Comparison of ENCODE assay signal across 8 mouse cellular contexts in the genomic region with DNA sequence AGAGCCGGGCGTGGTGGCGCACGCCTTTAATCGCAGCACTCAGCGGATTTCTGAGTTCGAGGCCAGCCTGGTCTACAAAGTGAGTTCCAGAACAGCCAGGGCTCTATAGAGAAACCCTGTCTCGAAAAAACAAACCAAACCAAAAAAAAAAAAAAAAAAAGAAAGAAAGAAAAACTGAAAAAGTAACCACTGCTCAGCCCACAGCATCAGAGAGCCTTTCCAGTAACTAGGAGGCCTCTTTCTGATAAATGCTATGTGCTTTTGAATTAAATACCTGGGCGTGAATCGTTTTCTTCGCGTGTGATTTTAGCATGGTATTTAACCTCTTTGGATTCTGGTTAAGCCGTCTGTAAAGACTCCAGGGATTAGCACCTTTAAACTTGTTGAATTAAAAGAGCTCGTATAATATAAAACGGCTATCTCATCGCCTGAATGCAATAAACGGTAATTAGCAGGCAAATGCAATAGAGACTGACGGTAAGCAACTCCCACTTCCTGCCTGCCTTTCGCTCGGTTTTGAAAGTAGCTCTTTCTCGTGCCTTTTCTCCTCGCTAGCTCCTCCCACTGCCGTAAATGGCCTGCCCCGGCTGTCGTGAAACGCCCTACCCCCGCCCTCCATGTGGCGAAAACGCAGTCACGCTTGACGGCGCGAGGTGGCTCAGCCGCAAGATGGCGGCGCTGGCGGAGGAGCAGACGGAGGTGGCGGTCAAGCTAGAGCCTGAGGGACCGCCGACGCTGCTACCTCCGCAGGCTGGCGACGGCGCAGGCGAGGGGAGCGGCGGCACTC. TPM values are rescaled to one million over a fixed set of nuclear protein-coding genes. Genes with fewer than 3 reads are reported as not detected.
A peak's percentile ranks its signal among the peaks of the same experiment; 100 is the strongest.
DNase-seq lines count a peak whose midpoint lies in the region; ATAC-seq lines count a peak whose summit lies in the region.

Taf5 (plus strand) TSS at position 651 of the 787 bp plus-strand sequence.

- H3K9ac ChIP-seq in hindbrain, embryonic 15.5 days, result peak within 1 kb of the TSS; percentile 82

- no peaks in the 10 kb centered on the region for H3K27me3 ChIP-seq in hindbrain, embryonic 15.5 days

- H3K27ac ChIP-seq in hindbrain, embryonic 15.5 days (replicated peaks), result peak within 1 kb of the TSS; percentile 92

- H3K9me3 ChIP-seq in hindbrain, embryonic 15.5 days, result no peaks in the 10 kb centered on the region

- H3K4me3 ChIP-seq in hindbrain, embryonic 15.5 days, result peak within 1 kb of the TSS; percentile 70

- H3K36me3 ChIP-seq in hindbrain, embryonic 15.5 days, result peaks cover 6% of the 10 kb centered on the region; the same call in 1 of the 2 replicates

- H3K4me2 ChIP-seq in hindbrain, embryonic 15.5 days, result peak within 1 kb of the TSS; percentile 64

- ATAC-seq in hindbrain, embryonic 15.5 days (ENCODE audit: low FRiP score, low read depth), result peak; percentile 84

- DNase-seq in T-cell, adult 2 months (ENCODE audit: low spot score), result peak; percentile 98
- peak; percentile 96 to 97 for DNase-seq in cerebellum, postnatal 36 days
- DNase-seq in frontal cortex, postnatal 36 days (ENCODE audit: low spot score in 2 of 2), result peak; percentile 97
- DNase-seq in left cerebral cortex, adult 11 months (ENCODE audit: low spot score), result peak; percentile 92
- DNase-seq in lung, postnatal 4 days, result peak; percentile 98 to 99
- DNase-seq in retina, postnatal 7 days (ENCODE audit: low read depth, low spot score), result peak; percentile 95
- DNase-seq in urinary bladder, adult 2 months (ENCODE audit: low spot score), result peak; percentile 94

- H3K4me1 ChIP-seq in hindbrain, embryonic 15.5 days (replicated peaks), result peaks cover 16% of the 10 kb centered on the region

- WGBS in hindbrain, embryonic 15.5 days, result 12% methylated on average over 49 of the region's 49 CpGs

RNA-seq across cellular contexts. Expression of gene Taf5, which starts in this region (rescaled TPM):
- polyA plus RNA-seq in hindbrain, embryonic 15.5 days (2015; fragmentation: Nextera tagmentation; extraction: Ambion mirVana), result 5.8 and 5.9 TPM in 2 replicates
- polyA plus RNA-seq in urinary bladder, adult 2 months (2012; rRNA removed), result 2.9 and 3.1 TPM in 2 replicates

Comparison
In these comparisons a context has a peak if more than half of its experiments do, and no peak if none do; other contexts are left out.
1. Peak in every context shown above with its lines: DNase-seq, ATAC-seq, H3K4me3 ChIP-seq and H3K27ac ChIP-seq.